Mouse (Mus musculus) spleen, postnatal 14 days (tissue): ENCODE results near the gene Igf2.
A peak's percentile ranks its signal among the peaks of the same experiment; 100 is the strongest.

Experiments
- DNase-seq, 2 experiments: peaks; one replicate each; pipeline ENCODE4 v3.0.0; 2021 to 2022; ENCODE audit warnings: low spot score in 2 of 2

Gene Igf2

DNA sequence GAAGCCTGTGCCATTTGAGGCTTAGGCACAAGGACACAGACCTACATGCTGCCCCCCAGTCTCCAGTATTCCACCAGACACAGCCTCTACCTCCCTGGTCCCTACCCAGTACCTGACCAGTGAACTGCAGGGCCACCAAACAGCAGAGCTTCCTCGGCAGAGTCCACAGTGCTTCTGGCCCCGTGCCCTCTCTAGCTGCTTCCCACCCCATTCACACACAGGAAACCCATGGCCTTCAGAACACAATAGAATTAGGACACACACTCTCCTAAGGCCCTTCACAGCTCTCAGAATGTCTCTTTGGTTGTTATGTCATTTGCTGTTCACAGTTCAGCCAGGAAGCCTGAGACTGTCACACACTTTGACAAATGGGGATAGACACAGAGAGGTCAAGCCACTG, at the start of gene Igf2:
Gene Igf2, minus strand, starts transcription at position 158 of the 400 bp plus-strand sequence.
- no peak for DNase-seq

DNA sequence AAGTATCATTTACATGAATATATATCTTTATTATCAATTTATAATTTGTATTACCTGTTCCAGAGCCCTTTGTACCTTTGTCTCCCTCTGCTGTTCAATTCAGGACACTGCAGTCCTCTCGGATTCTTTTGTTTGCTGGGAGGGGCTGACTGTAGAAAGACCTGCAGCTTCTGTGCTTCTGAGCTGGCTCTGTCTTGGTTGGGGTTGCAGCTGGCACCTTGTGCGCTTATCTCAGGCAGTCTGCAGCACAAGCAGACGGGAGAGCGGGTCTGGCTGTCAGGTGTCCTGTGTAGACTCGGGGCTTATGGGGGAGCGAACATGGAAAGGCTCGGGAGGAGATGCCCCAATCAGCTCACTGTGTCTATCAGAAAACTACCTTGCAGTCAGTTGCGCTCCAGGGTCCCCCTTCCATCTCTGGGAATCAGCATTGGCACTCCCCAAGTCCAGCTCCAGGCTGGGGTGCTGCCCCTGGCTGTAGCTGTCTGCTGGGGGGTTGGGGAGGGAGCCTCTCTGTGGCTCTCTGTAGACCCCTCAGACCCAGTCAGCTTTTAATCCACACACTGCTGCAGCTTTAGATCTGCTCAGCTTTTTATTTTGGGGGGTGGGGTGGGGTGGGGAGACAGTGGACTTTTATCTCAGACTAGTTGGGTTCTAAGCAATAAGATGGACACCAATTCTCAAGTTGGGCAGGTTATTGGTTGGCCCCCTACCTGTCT, 48.3 kb upstream of the Igf2 start:
- peak in 1 of 2 experiments; percentile 14 for DNase-seq

DNA sequence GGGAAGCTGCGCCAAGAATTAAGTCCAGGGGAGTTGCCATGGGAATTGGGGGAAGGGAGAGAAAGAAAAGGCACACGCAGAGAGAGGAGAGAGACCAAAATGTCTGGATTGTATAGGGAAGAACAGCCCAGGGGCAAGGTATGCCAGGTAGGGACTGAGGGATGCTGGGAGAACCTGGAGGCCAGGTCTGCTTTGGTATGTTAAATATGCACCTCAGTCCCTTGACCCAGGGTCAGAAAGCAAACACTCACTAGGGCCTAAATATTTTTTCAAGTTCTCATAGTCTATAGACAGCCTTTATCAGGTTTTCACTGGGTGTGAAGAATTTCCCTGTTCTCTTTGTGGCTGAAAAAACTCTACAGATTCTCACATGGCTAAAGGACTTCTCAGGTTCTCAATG, 40.3 kb upstream of the Igf2 start:
- no peak for DNase-seq

DNA sequence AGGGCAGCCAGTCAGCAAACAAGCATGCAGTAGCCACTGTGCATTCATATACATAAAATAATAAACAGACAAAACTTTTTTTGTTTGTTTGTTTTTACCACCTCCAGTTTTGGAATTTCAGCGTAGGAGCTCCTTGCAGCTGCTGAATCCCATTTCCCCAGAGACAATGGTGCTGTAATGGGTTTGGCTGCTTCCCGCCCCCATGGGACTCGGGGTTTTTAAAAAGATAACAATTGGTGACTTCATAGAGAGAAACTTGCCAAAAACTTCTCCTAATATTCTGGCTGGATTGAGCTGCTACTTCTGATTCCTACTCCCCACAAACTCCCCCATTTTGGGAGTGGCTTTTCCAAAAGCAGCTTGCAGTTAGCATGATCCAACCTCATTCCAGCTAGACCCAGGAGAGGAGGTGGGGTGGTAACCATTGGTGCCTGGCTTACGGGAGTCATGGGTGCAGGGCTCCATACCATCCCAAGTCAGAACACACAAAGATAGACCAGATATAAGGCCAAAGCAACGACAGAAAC, 32.8 kb upstream of the Igf2 start:
- no peak for DNase-seq

DNA sequence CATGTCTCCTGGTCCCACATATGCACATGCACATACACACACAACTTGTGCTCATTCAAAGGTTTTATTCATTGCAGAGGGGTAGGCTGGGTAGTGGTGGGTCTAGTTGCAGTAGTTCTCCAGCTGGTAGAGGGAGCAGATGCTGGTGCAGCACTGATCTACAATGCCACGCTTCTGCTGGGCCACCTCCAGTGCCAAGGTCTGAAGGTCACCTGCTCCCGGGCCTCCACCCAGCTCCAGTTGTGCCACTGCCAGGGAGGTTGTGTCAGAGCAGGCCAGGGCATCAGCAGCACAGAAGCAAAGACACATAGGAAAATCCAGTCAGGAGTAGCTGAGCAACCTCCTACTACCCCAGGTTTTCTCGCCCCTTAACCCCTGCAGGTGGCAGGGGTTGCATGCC, 12.0 kb upstream of the Igf2 start:
- DNase-seq = no peak

DNA sequence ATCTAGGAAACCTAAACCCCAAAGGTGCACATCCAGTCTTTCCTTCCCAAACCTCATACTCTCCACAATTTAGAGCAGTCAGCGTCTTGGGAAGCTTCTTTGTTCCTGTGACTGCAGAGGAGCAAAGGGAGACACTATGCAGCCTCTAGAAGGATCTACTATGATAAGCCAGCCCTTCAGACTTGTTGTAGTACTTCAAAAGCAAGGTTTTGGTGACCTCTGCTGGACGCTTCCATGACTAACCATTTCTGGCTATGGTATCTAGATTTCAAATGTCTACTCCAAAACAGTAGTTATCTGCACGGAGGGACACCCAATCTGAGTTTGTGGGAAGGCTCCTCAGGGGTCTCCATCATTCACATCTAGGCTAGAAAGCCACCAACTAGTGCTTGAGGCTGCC, 9.0 kb upstream of the Igf2 start:
- DNase-seq = peak in 1 of 2 experiments; percentile 32

DNA sequence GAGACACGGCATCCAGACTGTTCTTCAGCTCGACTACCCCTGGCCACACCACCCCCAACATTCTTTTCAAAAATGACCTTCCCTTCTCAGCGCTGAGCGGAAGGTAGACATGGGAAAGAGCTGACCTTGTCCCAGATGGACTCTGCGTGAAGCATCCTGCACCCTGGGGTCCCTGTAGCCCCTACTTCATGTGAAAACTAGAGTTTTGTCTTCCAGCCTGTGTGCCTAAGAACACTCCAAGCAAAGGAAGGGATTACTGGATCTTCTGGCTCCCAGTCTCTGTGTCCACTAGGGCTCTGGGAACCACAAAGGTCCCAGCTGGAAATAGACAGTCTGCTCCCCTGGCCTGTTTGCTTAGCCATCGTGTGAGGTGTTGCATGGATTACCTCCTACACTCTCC, 8.5 kb upstream of the Igf2 start:
- no peak for DNase-seq

DNA sequence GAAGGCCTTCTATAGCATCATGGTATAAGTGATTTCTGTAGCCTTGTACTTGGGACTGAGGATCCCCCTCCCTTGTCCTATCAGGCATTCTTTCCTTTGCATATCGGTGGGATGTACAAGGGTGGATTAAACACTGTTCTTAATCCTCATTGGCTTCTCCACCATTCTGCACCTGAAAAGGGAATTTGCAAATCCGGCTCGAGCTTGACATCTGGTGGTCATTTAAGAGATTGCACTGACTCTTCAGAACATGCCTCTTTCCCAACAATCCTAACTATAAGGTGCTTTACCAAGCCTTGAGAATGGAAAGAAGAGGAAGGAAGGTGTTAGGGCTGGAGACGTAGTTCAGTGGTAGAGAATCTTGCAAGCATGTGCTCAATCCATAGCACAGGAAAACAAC, 5.5 kb upstream of the Igf2 start:
- DNase-seq = no peak

DNA sequence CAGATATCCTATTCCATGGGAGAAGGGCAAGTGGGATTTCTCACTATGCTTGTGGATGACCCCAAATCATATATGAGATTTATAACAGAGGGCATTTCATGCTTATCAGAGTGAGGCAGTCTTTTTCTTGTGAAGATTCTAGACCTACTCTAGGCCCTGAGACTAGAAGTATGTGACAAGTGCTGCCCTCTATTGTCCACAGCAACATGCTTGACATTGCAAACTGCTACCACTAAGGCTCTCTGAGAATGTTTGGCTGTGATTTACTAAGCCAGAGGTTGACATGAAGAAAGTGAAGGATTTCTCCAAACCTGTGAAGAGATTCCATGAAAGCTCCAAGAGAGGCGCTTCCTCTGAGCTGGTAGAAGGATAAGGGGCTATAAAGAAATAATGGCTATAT, 4.5 kb upstream of the Igf2 start:
- no peak for DNase-seq

DNA sequence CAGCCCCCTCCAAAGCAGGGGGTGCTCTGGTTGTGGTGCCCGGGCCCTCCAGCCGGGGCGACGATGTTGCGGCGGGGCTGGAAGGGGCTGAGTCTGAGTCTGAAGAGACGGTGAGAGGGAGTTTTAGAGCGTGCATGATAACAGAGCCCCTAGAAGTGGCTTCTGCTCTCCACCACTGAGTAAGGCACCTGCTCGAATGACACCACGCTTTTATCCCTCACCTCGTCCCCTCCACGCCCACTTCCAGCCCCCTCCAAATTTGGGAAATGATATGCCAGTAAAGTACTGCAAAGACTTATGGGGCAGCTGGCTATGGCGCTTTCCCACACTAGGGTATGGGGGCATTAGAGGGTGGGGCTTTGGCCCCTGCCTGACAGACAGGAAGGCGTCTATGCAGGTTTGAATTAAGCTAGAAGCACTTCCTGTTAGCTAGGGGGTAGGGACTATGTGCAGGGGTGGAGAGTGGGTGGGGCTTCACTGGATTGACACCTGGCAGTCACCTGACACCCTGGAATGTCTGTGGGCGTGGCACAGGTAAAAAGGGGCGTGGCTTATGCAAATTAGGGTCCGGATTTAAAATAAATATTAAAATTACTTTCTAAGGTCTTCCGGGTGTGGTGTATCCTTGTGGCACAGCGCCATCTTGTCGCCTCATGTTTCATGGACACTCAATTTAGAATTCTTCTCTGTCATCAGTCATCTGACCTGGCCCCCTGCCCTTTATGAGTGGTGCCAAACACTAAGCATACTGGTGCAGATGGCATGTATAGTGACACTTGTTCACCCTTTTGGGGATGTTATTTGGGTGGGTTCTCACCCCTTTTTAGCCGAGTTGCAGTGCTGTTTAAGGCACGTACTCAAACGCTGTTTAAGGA, 3.4 kb upstream of the Igf2 start, which contains the start of gene Gm49394:
Gene Gm49394, minus strand, starts transcription at position 192 of the 875 bp plus-strand sequence.
- DNase-seq = no peak

DNA sequence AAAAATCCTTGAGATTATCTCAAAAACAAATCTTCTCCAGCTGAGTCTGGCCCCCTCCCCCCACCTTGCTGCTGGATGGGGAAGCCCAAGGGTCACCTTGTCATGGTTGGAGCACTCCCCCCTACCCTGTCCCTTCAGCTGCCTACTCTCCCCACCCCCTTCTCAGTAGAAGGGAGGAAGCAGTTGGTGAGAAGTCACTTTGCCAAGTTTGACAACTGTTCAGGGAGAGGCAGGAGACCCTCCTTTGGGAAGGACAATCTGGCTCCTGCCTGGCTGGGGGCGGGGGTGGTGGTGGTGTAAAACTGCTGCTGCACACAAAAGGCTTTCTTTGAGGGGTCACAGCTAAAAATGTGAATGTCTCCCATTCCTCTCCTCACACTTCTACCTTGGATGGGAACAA, 1.7 kb upstream of the Igf2 start:
- no peak for DNase-seq

DNA sequence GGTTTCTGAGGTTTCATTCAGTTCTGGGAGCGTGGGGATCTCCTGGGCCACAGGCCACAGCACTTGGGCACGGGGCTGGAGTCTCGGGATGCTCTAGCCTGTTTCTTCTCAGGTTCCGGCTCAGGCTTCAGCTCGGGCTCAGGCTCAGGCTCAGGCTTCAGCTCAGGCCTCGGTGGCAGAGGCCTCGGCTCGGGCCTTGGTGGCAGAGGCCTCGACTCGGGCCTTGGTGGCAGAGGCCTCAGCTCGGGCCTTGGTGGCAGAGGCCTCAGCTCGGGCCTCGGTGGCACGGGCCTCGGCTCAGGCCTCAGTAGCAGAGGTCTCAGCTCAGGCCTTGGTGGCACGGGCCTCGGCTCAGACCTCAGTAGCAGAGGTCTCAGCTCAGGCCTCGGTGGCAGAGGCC, 905 bp upstream of the Igf2 start:
- no peak for DNase-seq

DNA sequence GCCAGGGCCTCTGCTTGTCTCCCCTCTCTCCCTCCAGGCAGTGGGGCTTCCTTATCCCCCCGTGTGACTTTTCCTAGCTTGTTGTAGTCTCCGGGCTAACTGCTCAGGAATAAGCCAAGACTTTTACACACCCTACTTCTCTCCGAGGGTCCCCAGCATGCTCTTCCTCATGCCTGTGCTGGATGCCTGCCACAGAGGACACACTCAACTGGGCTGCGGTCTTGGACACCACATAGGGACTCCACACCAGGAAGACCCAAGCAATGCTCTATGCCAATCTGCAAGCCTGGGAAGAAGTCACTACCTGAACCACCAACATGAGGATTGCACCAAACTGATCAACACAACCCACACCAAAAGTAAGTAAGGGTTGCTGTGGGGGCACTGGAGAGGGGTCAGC, 507 bp downstream of the Igf2 start:
- DNase-seq = no peak

DNA sequence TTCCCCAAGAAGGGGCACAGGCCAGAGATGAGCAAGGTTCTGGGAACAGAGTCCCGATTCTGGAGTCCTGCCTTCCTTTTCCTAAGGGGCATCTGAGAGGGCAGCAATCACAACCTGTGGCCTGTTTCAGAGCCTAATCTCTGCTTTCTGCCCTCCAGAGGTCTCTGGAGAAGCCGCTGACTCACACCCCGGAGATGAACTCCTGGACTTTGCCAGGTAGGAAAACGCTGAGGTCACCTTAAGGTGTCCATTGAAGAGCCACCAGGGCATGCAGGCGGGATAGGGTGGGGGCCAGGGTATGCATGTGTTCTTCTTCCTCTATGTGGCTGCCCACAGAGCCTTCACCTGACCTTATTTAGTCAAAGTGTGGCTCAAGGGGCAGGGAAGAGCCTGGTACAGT, 1.3 kb downstream of the Igf2 start:
- DNase-seq = no peak

DNA sequence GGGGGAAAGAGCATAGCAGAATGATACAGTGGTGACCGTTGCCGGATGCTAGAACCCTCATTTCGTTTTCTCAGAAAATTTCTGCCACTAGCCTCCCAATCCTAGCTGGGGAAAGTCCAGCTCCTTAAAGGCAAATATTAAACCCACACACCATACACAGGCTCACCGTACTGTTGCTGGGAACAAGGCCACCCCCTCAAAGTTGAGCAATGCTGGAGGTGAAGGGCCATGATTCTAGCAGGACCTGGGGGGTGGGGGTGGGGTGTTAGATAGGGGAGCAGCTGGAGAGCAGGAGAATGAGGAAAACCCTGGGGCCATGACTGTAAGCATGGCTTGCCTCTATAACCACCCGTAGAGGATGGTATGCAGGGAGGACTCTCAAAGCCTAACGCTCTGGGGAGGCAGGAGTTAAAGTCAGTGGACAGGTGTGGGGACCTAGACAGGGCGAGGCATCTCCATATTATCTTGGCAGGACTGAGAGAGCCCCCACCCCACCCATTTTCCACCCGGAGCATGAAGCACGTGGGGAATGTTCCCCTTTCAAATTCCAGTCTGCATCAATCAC, 2.1 kb downstream of the Igf2 start:
- DNase-seq = no peak

DNA sequence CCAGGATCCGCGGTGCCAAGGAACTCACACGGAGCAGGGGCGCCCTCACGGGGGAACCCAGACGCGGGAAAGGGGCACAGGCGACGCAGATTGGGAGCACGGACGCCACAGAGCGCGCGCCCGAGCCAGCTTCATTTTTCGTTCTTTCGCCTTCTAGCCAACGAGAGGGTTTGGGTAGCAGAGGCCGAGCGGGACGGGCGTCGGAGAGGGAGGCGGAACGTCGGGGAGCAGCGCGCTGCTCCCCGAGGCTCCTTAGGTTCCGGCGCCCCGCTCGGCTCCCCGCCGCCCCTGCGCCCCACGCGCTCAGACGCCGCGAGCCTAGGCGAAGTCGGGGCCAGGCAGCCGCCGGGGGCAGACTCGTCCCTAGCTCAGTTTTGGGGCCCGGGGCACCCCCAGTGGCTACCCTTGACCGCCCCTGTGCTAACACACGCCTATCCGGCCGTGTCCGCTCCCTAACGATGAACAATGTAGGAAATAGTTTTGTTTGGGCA, 2.6 kb downstream of the Igf2 start:
- no peak for DNase-seq

DNA sequence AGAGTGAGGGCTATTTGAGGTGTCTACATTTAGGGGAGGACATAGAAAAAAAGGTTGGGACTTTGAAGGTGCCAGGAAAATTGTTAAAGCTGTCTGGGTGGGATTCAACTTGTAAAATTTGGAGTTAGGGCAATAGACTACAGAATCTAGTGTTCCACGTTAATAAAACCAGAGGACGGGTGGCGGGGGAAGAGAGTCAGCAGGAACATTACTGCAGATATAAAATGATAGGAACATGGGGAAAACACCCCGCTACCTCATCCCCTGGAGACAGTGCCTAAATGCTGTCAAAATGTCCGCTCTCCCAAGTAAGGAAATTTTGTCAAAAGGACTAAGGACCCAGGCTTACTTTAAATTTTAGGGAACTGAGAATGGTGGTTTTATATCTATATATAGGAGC, 3.5 kb downstream of the Igf2 start:
- no peak for DNase-seq

DNA sequence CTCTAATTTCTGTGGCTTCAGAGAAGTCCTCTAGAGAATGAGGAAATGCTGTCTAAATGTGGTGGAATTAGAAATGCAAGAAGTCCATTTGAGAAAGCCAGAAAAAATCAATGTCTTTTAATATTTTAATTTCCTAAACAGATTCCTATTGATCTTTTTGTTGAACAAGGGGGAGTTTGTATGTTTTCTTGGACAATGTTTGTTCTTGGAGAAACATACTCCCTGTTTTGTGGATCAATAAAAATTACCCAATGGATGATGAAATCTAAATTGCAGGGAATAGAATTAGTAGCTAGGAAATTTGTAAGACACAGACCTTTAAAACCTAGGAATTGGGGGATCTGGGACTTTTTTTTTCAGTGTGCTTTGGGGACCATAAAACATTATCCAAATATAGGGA, 4.8 kb downstream of the Igf2 start:
- DNase-seq = no peak

DNA sequence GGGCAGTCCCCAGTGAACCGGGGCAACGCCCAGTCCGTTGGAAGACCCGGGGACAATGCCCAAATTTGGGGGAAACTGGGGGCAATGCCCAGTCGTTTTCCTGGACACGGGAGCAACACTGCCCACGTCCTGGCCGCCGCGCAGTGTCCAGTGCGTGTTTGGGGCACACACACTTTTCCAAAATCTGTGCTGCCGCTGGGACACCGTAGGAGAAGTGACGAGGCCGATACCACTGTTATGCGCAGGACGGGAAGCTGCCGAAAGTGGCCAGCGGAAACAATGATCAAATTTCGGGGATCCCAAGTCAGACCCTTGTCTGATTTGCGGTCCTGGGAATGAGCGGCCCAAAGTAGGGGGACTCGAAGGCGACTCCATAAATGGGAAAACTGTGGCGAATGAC, 5.6 kb downstream of the Igf2 start:
- DNase-seq = no peak

DNA sequence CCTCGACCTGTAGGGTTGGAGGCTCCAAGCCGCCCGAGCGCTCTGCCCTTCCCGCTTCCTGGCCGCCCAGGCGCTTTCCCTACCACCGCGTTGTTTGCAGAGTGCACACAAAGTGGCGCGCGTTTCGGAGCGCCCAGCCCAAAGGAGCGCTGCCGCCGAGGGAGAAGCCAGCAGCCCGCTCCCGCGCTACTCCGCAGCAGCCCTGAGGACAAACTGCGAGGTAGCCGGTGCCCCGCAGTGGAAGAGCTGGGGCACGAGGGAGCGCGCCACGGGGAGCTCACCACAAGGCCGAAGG, 6.0 kb downstream of the Igf2 start:
- no peak for DNase-seq

DNA sequence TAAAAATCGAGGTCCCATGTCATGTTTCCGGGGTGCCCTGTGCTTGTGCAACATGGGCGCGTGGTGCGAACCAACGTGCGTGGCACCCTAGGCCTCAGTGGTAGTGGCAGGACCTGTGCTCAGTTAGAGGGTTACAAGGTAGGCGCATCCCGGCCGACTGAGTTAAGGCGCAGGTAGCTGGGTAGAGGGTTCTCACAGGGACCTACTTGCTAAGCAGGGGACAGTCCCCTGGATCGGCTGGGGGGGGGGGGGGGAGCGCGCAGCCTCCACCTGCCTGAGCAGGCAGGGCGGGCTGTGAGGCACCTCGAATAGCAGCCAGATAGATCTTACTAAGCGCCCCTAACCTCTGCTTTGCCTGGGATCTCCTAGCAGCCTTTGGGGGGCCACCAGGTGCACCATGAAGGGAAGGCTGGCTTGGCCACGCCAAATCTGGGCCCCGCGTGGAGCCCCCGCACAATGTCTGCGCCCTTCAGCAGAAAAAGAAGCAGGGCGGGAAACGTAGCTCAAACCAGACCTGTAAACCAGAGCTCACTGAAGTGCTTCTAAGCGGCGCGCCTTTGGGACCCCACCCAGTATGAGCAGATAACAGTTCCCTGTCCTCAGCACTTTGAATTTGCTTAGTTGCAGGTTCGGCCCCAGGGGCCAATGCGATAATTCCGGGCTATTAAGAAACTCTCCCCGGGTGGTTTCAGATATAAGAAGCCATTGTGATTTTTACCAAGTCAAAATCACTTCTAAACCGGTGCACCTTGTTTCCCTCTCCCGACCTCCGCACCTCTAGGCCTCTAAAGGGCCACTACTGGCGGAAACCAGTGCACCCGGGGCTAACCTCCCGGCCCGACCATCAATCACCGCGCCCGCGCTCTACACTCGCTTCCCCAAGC, 6.6 kb downstream of the Igf2 start:
- no peak for DNase-seq
